Mouse (Mus musculus): Measurements from ENCODE around the gene Ube2r2. TPM values are rescaled to one million over a fixed set of nuclear protein-coding genes. Genes with fewer than 3 reads are reported as not detected.

The Ube2r2 gene
- polyA plus RNA-seq, 1 experiment = 130 TPM

GRCm38 (mm10) chr4:41158251-41158650 is 22.7 kb downstream of the Ube2r2 start:
- H3K9ac ChIP-seq (ENCODE audit: low read depth, poor library complexity, severe bottlenecking) = no peak overlapping the region
- H3K4me1 ChIP-seq (ENCODE audit: control insufficient read depth, insufficient read depth, low read length) = no peaks in the 10 kb centered on the region
- no peak overlapping the region for H3K27ac ChIP-seq (ENCODE audit: insufficient read depth, low read length)
- no peak overlapping the region for H3K4me3 ChIP-seq (ENCODE audit: low read depth, low read length)
- no peaks in the 10 kb centered on the region for H3K36me3 ChIP-seq (ENCODE audit: control insufficient read depth, insufficient read depth, low read length, poor library complexity, severe bottlenecking)
- no peaks in the 10 kb centered on the region for H3K9me3 ChIP-seq (replicated peaks; ENCODE audit: control insufficient read depth, insufficient read depth, low read length, poor library complexity, severe bottlenecking)
- no peaks in the 10 kb centered on the region for H3K27me3 ChIP-seq (ENCODE audit: control insufficient read depth, insufficient read depth, low read length, poor library complexity, severe bottlenecking)
- TF ChIP-seq EP300 (IDR thresholded peaks at IDR 0.05; ENCODE audit: insufficient read depth, low read depth, low read length) = no peak
- no peak for TF ChIP-seq CTCF (IDR thresholded peaks at IDR 0.05; ENCODE audit: low read depth, low read length)
- TF ChIP-seq POLR2A (IDR thresholded peaks at IDR 0.05; ENCODE audit: insufficient read depth, low read length) = no peak

DNA sequence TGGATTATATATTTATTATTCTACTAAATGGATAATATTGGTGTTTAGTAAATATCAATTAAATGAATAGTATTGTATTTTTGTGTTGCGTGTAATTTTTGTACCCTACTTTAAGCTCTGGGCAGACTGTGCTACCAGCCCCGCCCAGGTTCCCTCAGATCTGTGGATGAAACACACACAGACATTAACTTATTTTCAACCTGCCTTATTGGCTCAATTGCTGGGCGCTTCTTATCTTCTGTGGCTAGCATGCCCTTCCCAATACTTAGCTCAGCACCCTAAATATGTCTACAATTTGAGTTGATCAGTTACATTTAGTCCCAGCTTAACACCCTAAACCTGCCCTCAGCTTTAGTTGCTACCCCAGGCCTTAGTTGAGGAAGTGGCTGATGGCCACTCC is 25.7 kb downstream of the Ube2r2 start:
- Histone ChIP-seq H3K9ac (ENCODE audit: low read depth, poor library complexity, severe bottlenecking) (no peak overlapping the region), H3K4me1 (ENCODE audit: control insufficient read depth, insufficient read depth, low read length) (no peaks in the 10 kb centered on the region), H3K4me3 (ENCODE audit: low read depth, low read length) (no peak overlapping the region), H3K27me3 (ENCODE audit: control insufficient read depth, insufficient read depth, low read length, poor library complexity, severe bottlenecking) (no peaks in the 10 kb centered on the region), H3K36me3 (ENCODE audit: control insufficient read depth, insufficient read depth, low read length, poor library complexity, severe bottlenecking) (no peaks in the 10 kb centered on the region), H3K9me3 (replicated peaks; ENCODE audit: control insufficient read depth, insufficient read depth, low read length, poor library complexity, severe bottlenecking) (no peaks in the 10 kb centered on the region), H3K27ac (ENCODE audit: insufficient read depth, low read length) (no peak overlapping the region)
- TF ChIP-seq POLR2A (IDR thresholded peaks at IDR 0.05; ENCODE audit: insufficient read depth, low read length) (no peak), EP300 (IDR thresholded peaks at IDR 0.05; ENCODE audit: insufficient read depth, low read depth, low read length) (no peak), CTCF (IDR thresholded peaks at IDR 0.05; ENCODE audit: low read depth, low read length) (no peak)

GRCm38 (mm10) chr4:41164974-41165373 is 29.4 kb downstream of the Ube2r2 start:
- H3K9me3 ChIP-seq (replicated peaks; ENCODE audit: control insufficient read depth, insufficient read depth, low read length, poor library complexity, severe bottlenecking) = no peaks in the 10 kb centered on the region
- no peaks in the 10 kb centered on the region for H3K27me3 ChIP-seq (ENCODE audit: control insufficient read depth, insufficient read depth, low read length, poor library complexity, severe bottlenecking)
- peak overlapping the region; percentile 94 for H3K27ac ChIP-seq (ENCODE audit: insufficient read depth, low read length)
- peaks cover 1% of the 10 kb centered on the region for H3K4me1 ChIP-seq (ENCODE audit: control insufficient read depth, insufficient read depth, low read length)
- TF ChIP-seq EP300 (IDR thresholded peaks at IDR 0.05; ENCODE audit: insufficient read depth, low read depth, low read length) (0 out of 2 replicates have a peak, but pooled peaks have one; percentile 15), CTCF (IDR thresholded peaks at IDR 0.05; ENCODE audit: low read depth, low read length) (no peak)
- H3K36me3 ChIP-seq (ENCODE audit: control insufficient read depth, insufficient read depth, low read length, poor library complexity, severe bottlenecking) = no peaks in the 10 kb centered on the region
- no peak overlapping the region for H3K9ac ChIP-seq (ENCODE audit: low read depth, poor library complexity, severe bottlenecking)
- H3K4me3 ChIP-seq (ENCODE audit: low read depth, low read length) = no peak overlapping the region

DNA sequence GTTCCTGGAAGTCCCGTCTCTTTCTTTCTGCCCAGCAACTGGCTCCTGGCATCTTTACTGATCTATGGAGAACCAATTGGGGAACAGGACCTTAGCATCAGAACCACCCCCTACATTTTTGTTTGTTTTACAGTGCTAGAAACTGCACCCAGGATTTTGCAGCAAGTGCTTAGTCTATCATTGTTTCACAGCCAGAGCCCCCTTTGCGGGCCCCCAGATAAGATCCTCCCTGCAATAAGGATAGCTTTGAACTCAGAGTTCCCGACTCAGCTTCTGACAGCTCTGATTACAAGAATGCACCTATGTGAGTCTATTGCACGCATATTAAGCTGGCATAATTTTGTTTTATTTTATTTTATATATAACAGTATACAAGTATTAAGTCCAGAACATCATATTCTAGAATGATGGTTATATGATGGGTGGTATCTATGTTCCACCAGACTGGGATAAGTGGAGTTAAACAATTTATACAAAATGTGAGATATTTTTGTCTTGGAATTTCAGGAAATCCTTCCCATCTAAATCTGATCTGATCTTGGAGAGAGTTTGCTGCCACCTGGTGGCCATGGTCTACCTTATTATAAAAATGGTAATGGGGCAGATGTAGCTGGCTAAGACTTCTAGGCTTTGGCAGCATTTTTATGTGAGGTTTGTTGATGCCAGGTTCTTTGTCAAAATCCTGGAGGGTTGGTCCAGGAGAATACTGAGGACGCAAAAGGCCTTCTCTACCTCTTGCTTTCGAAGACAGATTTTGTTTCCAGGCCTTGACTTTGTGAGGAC is 30.3 kb downstream of the Ube2r2 start:
- no peaks in the 10 kb centered on the region for H3K9me3 ChIP-seq (replicated peaks; ENCODE audit: control insufficient read depth, insufficient read depth, low read length, poor library complexity, severe bottlenecking)
- H3K36me3 ChIP-seq (ENCODE audit: control insufficient read depth, insufficient read depth, low read length, poor library complexity, severe bottlenecking) = no peaks in the 10 kb centered on the region
- no peak overlapping the region for H3K4me3 ChIP-seq (ENCODE audit: low read depth, low read length)
- TF ChIP-seq EP300 (IDR thresholded peaks at IDR 0.05; ENCODE audit: insufficient read depth, low read depth, low read length) (no peak), CTCF (IDR thresholded peaks at IDR 0.05; ENCODE audit: low read depth, low read length) (peak; percentile 12), POLR2A (IDR thresholded peaks at IDR 0.05; ENCODE audit: insufficient read depth, low read length) (no peak)
- no peak overlapping the region for H3K9ac ChIP-seq (ENCODE audit: low read depth, poor library complexity, severe bottlenecking)
- peaks cover 1% of the 10 kb centered on the region for H3K4me1 ChIP-seq (ENCODE audit: control insufficient read depth, insufficient read depth, low read length)
- H3K27me3 ChIP-seq (ENCODE audit: control insufficient read depth, insufficient read depth, low read length, poor library complexity, severe bottlenecking) = no peaks in the 10 kb centered on the region
- peak overlapping the region; percentile 94 for H3K27ac ChIP-seq (ENCODE audit: insufficient read depth, low read length)

DNA sequence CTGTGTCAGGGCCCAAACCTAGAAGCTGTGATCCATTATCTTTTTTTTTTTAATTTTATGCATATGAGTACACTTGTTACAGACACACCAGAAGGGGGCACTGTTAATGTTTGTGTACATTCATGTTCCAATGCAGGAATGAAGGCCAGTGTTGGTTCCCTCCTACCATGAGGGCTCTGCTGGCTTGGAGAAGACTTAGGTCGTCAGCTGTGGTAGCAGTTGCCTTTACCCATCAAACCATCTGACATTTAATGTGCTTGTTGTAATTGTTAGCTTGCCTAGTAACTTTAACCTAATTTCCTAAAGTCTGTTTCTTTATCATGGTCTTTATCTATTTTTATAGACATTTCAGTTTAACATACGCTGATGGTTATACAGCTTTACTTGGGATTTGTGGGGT is 35.4 kb downstream of the Ube2r2 start:
- H3K4me3 ChIP-seq (ENCODE audit: low read depth, low read length) = no peak overlapping the region
- no peak for TF ChIP-seq CTCF (IDR thresholded peaks at IDR 0.05; ENCODE audit: low read depth, low read length)
- TF ChIP-seq POLR2A (IDR thresholded peaks at IDR 0.05; ENCODE audit: insufficient read depth, low read length) = no peak
- TF ChIP-seq EP300 (IDR thresholded peaks at IDR 0.05; ENCODE audit: insufficient read depth, low read depth, low read length) = no peak
- H3K9me3 ChIP-seq (replicated peaks; ENCODE audit: control insufficient read depth, insufficient read depth, low read length, poor library complexity, severe bottlenecking) = no peaks in the 10 kb centered on the region
- H3K9ac ChIP-seq (ENCODE audit: low read depth, poor library complexity, severe bottlenecking) = no peak overlapping the region
- peaks cover 1% of the 10 kb centered on the region for H3K4me1 ChIP-seq (ENCODE audit: control insufficient read depth, insufficient read depth, low read length)
- H3K36me3 ChIP-seq (ENCODE audit: control insufficient read depth, insufficient read depth, low read length, poor library complexity, severe bottlenecking) = peaks cover 6% of the 10 kb centered on the region; the same call in 1 of the 2 replicates
- no peak overlapping the region for H3K27ac ChIP-seq (ENCODE audit: insufficient read depth, low read length)
- H3K27me3 ChIP-seq (ENCODE audit: control insufficient read depth, insufficient read depth, low read length, poor library complexity, severe bottlenecking) = no peaks in the 10 kb centered on the region

GRCm38 (mm10) chr4:41174631-41175030 is 39.1 kb downstream of the Ube2r2 start:
- H3K4me3 ChIP-seq (ENCODE audit: low read depth, low read length) = no peak overlapping the region
- H3K27ac ChIP-seq (ENCODE audit: insufficient read depth, low read length) = no peak overlapping the region; the same call in 1 of the 2 replicates
- H3K27me3 ChIP-seq (ENCODE audit: control insufficient read depth, insufficient read depth, low read length, poor library complexity, severe bottlenecking) = no peaks in the 10 kb centered on the region
- no peak for TF ChIP-seq EP300 (IDR thresholded peaks at IDR 0.05; ENCODE audit: insufficient read depth, low read depth, low read length)
- TF ChIP-seq CTCF (IDR thresholded peaks at IDR 0.05; ENCODE audit: low read depth, low read length) = no peak
- TF ChIP-seq POLR2A (IDR thresholded peaks at IDR 0.05; ENCODE audit: insufficient read depth, low read length) = no peak
- no peaks in the 10 kb centered on the region for H3K4me1 ChIP-seq (ENCODE audit: control insufficient read depth, insufficient read depth, low read length)
- H3K36me3 ChIP-seq (ENCODE audit: control insufficient read depth, insufficient read depth, low read length, poor library complexity, severe bottlenecking) = peaks cover 6% of the 10 kb centered on the region; the same call in 1 of the 2 replicates
- H3K9me3 ChIP-seq (replicated peaks; ENCODE audit: control insufficient read depth, insufficient read depth, low read length, poor library complexity, severe bottlenecking) = no peaks in the 10 kb centered on the region
- H3K9ac ChIP-seq (ENCODE audit: low read depth, poor library complexity, severe bottlenecking) = no peak overlapping the region
